Mouse (Mus musculus) cortical plate, adult 2 months (tissue): ENCODE measurements at regions not wholly inside any gene's neighbourhood (a gene's known extent, or its start where the extent isn't known, plus 50 kb on each side); places are given as distances from the start of the nearest gene placed in this dataset.
A peak's percentile ranks its signal among the peaks of the same experiment; 100 is the strongest.

Experiments used
- H3K27ac ChIP-seq: fragments of 200-500 bp; 2 replicates; pipeline ENCODE4 v1.5.1; 2012; ENCODE audit warnings: low read length, control low read depth, inconsistent platforms; ENCODE audit not compliant: insufficient read depth
- H3K4me1 ChIP-seq: fragments of 200-500 bp; 2 replicates; pipeline ENCODE4 v1.6.1; 2011; ENCODE audit warnings: low read length; ENCODE audit not compliant: control insufficient read depth, insufficient read depth
- H3K4me3 ChIP-seq: fragments of 200-500 bp; 2 replicates; pipeline ENCODE4 v1.5.1; 2011; ENCODE audit warnings: mild to moderate bottlenecking, low read length, control low read depth; ENCODE audit not compliant: insufficient read depth
- CTCF ChIP-seq: fragments of 200-500 bp; IDR thresholded peaks from 2 replicates; pipeline ENCODE4 v1.5.1; 2011; ENCODE audit warnings: mild to moderate bottlenecking, control low read depth, low read length; ENCODE audit not compliant: insufficient read depth; ENCODE audit errors: extremely low read depth
- POLR2A ChIP-seq: fragments of 200-500 bp; IDR thresholded peaks from 2 replicates; pipeline ENCODE4 v1.6.1; 2011; ENCODE audit warnings: mild to moderate bottlenecking, low read length, control low read depth; ENCODE audit not compliant: insufficient read depth; ENCODE audit errors: extremely low read depth

DNA sequence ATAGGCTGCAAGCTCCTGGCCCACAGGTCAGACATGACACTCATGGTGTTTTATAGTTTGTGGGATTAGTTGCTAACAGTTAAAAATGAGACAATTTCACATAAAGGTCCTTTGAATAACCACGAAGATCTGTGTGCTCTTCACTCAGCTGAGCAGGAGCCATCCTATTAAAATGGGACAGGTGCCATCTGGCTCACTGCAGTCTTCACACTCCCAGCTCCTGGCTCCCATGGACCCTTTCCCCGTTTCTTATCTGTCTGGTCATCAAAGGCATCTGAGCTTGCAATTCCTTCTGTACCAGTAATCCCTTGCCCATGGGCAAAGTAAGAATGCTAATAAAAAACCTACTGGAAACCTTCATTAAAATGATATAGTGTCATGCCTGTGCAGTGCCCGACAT is 101.1 kb downstream of the Rps24 start:
- TF ChIP-seq POLR2A (no peak), CTCF (no peak)
- no peak overlapping the region for H3K27ac ChIP-seq

DNA sequence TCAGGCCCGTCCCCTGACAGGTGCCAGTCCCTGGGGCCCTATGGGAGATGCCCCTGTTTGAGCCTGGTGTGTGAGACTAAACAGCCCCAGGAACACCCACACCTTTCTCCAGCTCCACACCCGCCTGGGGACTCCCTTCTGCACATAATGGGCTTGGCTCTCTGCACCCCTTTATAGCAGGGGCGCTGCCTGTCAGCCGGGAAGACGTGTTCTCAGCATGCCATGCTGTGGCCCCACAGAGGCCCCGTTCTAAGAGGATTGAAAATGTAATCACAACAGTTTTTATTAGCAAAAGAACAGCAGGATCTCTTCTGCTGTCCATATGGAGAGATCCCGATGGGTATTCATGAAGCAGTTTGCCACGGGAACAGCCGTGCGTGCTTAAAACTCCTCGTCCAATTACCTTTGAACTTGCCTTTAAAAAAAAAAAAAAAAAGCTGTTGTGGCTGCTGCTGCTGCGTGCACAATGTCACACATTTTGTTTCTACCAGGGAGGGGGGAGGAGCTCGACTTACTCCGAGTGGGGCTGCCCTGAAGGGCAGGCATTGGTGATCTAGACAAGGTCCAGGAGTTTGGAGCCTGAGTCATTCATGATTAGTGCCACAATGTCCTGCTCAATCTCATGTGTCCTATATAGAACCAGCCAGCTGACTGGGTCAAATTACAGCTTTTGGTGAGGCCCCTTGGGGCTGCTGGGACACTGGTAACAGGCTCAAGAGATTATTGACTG is 119.7 kb downstream of the Rps24 start:
- H3K27ac ChIP-seq = no peak overlapping the region
- TF ChIP-seq POLR2A (no peak), CTCF (no peak)
- H3K4me3 ChIP-seq = no peak overlapping the region
- no peaks in the 10 kb centered on the region for H3K4me1 ChIP-seq

More for the DNA sequence above, 101.1 kb downstream of the Rps24 start:
- H3K4me3 ChIP-seq = no peak overlapping the region
- H3K4me1 ChIP-seq = peaks cover 4% of the 10 kb centered on the region

DNA sequence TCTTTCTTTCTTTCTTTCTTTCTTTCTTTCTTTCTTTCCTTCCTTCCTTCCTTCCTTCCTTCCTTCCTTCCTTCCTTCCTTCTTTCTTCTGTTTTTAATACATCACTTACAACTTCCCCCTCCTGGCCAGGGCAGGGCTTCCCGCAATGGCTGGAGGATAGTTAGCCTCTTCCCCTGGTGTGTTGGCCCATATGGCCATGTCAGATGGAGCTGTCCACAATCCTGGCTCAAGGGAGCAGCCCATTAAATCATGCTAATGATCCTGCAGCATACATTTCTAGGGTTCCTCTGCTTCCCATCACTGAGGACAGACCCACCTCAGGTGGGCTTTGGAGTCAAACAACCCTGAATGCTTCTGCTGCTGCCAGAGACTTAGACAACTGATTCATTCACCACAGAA is 121.4 kb downstream of the Rps24 start:
- Histone ChIP-seq H3K4me1 (no peaks in the 10 kb centered on the region), H3K4me3 (no peak overlapping the region), H3K27ac (no peak overlapping the region)
- TF ChIP-seq CTCF (no peak), POLR2A (no peak)

DNA sequence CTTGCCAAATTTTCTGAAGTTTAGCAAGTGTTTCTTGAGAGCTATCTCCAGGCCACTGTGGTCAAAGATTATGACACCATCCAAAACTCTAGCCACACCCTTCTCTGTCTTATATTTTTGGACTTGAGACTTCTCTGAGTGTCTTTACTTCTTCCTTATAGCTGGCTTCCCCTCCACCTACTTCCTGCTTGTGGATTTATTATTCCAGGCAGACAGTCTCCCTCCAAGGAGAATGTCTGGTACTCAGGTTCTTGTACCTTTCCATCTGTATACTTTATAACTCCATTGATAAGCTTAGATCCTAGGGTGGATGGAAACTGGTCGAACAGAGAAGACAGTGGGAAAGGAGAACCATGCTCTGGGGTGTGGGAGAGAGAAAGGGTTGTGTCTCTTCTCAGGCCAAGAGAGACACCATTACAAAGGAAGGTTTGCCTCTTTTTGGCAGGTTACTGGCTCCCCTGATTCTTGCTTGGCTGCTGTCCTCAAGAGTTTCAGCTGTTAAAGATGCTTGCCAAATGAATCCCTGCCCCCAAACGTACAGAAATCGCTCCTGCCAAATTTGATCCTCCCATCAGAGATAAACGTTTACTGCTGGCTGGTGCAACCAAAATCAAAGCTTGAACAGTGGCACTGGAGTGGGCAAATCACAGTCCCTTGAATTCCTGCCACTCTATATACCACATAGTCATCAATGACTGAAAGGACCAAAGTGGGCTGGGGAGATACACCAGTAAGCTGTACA is 125.5 kb downstream of the Rps24 start:
- TF ChIP-seq POLR2A = no peak
- no peak for TF ChIP-seq CTCF
- Histone ChIP-seq H3K4me1 (peaks cover 6% of the 10 kb centered on the region), H3K27ac (no peak overlapping the region), H3K4me3 (no peak overlapping the region)

DNA sequence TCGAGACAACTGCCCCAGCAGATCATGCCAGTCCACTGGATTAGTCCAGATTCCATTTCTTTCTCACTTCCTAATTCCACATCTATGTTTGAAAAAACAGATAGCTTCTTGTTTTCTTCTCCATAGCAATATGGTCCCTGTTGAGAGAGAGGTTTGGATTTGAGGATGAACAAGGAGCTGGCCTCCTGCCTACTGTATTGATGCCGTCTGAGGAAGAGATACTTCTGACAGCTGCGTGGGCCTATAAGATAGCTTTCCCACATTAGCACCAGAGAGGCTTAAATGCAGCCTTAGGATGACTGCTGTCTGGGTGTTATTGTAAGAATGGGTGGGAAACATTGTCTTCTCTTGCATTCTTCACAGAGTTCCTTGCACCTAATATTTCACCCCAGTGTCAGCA is 128.9 kb downstream of the Rps24 start:
- peaks cover 10% of the 10 kb centered on the region for H3K4me1 ChIP-seq
- H3K4me3 ChIP-seq = no peak overlapping the region
- no peak overlapping the region for H3K27ac ChIP-seq
- TF ChIP-seq CTCF (no peak), POLR2A (no peak)

DNA sequence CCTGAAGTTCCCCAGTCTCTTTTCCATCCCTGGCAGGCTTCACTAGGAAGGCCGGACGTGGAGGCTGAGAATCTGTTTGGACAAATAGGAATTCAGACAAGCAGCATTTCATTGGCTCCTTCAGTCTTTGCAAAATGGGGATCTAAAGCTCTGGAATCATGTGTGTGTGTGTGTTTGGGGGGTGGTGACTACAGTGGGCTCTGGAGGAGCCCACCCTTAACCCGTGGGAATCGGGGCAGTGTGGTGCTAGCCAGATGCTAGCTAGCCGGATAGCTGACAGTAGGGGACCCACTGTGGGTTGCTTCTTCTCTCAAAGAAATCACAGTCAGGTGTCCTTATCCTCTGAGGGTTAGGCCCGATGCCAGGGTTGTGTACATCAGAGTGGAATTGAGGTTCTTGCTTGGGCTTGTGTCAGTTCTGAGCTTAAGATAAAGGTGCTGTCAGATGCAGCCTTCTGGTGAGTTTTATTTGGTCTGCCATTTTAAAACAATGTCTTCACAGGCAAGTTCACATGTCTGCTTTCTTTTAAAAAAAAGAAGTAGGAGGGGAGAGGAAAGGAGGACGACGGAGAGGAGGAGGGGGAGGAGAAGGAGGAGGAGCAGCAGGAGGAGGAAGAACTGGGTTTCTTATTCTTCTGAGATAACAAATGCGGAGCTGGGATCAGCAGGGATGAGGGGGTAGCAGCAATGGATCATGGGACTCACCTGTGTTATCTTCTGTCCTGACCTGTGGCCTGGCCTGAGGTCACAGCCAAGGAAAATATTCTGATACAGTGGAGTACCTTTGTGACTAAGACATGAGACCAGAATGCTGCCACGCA is 129.6 kb downstream of the Rps24 start:
- TF ChIP-seq CTCF = no peak
- TF ChIP-seq POLR2A = no peak
- H3K4me3 ChIP-seq = no peak overlapping the region
- peaks cover 10% of the 10 kb centered on the region for H3K4me1 ChIP-seq
- H3K27ac ChIP-seq = peak overlapping the region; percentile 39

DNA sequence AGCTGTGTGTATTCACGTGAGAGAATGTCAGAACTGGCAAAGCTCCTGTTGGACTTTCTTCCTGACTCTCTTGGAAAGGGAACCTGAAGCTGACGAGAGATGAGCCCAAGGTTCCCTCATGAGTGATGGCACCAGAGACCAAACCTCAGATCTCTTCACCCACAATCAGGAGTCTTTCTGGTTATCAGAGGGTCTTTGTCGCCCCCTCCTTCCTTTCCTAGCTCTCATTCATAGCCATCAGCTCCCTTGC is 130.1 kb downstream of the Rps24 start:
- Histone ChIP-seq H3K27ac (peak overlapping the region; percentile 39), H3K4me1 (peaks cover 10% of the 10 kb centered on the region), H3K4me3 (no peak overlapping the region)
- no peak for TF ChIP-seq POLR2A
- no peak for TF ChIP-seq CTCF

DNA sequence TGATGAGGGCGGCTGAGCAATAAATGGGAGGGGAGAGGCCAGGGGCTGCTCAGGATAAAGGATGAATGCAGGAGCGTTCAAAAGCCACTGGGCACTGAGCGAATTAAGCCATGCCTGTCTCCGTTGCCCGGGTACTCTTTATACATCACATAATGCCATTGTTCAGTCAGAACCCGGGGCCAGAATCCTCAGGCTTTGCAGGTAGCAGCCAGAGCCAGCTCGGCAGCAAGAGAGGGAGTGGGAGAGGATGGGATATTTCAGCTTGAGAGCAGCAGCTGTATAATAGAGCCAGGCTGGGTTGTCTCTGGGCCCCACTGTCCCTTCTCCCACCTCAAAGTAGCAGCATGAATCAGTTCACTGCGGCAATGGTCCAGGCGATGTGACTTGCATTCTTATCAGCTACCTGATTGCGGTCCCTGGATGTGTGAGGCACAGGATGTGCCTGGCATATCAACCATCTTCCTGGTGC is 130.5 kb downstream of the Rps24 start:
- peaks cover 10% of the 10 kb centered on the region for H3K4me1 ChIP-seq
- TF ChIP-seq CTCF = no peak
- H3K4me3 ChIP-seq = no peak overlapping the region
- peak overlapping the region; percentile 39 for H3K27ac ChIP-seq

DNA sequence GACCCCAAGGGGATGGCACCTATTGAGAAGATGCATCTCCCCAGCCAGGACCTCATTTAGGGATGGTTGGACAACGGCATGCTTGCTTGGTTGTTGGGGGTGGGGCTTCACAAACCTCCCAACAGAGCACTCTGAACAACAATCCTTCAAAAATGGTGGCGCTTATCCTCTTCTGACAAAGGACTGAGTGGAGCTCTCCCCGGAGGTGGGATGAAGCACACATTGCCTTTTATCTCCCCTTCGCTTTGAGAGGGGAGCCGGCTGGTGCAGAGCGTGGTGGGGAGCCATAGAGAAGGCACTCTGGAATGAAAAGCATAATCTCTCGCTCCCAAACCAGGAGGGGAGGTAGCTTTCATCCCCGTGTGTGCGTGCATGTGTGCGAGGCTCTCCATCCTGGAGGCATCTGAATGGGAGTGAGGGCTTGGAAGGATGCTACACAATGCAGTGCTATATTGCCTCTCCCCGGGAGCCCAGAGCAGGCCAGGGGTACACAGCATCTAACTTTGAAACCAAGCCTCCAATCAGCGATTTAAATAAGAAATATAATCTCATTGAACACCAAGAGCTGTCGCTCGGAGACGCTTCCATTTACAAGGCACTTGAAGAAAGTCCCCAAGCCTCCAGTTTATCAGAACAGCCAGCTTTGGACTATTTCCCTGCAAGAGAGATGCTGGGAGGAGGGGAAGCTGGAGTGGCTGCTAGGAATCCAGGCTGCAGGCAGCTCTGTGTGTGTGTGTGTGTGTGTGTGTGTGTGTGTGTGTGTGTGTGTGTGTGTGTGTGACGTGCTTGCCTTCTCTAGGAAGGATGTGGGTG is 131.5 kb downstream of the Rps24 start:
- H3K4me1 ChIP-seq = peaks cover 10% of the 10 kb centered on the region
- no peak overlapping the region for H3K4me3 ChIP-seq
- no peak overlapping the region for H3K27ac ChIP-seq
- TF ChIP-seq CTCF (no peak), POLR2A (no peak)
